Mouse (Mus musculus) cerebellum, postnatal 25 days (tissue): ENCODE measurements around the gene Il9r.
"Not testable (repeated sequence)": the region's sequence is repeated elsewhere in the genome, so short reads cannot be mapped to it uniquely, and the experiment has no call there.

Experiments
- DNase-seq, 2 experiments: peaks; one replicate each; pipeline ENCODE4 v3.0.0; 2021; ENCODE audit warnings: mixed read lengths in 2 of 2

Gene Il9r

DNA sequence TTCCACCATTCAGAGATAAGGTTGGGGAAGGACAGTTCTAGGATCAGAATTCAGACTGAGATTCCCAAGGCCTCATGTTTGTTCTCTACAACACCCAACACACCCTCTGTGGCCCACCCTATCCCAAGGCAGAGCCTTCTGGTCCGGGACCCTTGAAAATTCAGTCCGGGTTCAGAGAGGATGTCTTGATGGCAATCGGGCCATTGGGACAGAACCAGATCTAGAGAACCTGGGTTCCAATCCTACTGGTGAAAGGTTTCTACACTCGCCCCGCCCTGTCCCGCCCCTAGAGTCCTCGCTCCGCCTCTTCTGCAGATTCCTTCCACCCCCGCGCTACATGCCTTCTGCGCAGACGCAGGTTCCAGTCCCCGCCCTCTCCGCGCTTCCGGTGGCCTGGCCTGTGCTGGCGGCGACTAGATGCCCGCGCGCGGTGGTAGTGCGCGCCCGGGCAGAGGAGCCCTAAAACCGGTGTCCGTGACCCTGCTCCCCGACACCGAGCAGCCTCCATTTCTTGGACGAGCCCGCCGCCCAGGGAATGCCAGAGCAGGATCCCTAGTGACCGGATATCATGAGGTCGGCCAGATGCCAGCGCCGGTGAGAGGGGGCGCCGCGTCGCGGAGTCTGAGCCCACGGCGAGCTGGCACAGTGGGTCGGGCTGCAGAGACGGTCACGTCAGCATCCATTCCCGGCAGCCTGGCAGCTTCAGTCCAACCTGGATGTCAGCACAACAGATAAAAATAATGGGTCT is 26.2 kb upstream of the Il9r start, which contains the start of gene Mpg:
Gene Mpg, plus strand, starts transcription at position 382 of the 748 bp plus-strand sequence.
- peak; percentile 90 to 94 for DNase-seq

DNA sequence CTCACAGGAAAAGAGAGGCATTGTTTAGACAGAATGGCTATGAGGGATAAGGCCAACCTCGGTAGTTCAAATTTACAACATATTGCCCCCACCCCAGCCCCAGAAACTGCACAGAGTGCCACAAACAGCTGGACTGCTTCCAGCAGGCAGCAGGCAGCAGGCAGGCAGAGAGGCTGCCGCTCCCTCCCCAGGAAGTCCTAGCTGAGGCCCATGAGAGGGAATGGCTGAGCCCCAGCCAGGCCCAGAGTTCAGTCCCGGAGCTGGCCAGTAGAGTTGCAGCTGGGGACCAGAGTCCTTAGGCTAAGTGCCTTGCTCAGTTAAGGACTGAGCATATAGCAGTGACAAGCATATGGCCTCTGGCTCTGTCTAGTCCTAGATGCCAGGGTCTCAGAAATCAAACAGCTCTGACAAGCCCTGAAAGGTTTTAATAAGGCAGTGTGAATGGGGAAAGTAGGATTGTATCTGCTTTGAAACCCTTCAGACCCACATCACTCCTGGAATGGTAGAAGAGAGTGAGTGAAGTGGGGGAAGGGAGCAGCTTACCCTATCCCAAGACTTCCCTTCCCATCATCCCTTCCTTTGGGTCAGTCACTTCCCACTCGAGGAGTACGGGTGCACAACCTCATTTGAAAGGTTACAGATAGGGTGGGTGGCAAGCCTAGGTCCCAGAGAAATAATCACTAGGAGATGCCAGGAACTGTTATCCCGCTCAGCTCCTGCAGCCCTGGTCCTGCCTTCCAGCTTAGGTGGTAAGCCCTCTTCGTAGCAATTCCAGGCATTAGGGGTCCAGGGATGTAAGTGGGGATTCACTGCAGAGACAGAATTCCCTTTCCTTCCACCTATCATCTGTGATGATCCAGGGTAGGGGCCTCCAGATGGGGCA is 25.4 kb upstream of the Il9r start:
- DNase-seq: no peak

GRCm38 (mm10) chr11:32224468-32225139 is 24.5 kb upstream of the Il9r start:
- peak; percentile 53 to 69 for DNase-seq

- DNase-seq: no peak
Measured at GRCm38 (mm10) chr11:32223297-32223967, 23.4 kb upstream of the Il9r start.

GRCm38 (mm10) chr11:32222570-32223194 is 22.6 kb upstream of the Il9r start:
- DNase-seq: peak in 1 of 2 experiments; percentile 50

- peak in 1 of 2 experiments; percentile 69 for DNase-seq
Measured at GRCm38 (mm10) chr11:32221951-32222409, 21.9 kb upstream of the Il9r start, which contains the start of gene Rhbdf1. Rhbdf1 (minus strand) TSS chr11:32222300.

GRCm38 (mm10) chr11:32221225-32221950 is 21.3 kb upstream of the Il9r start:
- DNase-seq: peak; percentile 47 to 64

DNA sequence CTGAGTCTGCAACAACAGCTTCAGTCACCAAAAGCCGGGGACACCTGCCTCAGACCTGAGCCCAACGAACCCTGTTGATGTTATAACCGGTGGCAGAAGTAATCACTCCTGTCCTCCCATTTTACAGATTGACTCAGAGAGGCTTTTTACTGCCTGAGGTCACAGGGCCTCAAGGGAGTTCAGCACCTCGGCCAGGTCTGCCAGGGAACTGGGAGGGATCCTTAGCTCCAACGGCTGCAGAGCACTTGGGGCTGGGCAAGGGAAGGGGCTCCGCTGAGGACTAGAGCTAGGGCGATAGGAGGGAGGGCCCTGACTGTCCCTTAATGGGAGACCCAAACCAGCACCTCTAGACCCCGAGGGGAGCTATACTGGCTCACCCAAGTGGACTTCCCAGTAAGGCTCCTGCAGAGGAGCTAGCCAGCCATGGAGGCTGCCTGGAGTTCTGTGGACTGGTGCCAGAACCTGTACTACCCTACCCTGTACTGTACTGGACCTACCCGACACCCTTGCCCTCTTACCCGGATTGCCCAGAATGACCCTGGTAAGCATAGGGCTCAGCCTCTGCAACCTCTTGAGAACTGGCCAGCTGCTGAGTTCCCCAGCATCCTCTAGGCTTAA is 20.6 kb upstream of the Il9r start:
- DNase-seq: no peak

DNA sequence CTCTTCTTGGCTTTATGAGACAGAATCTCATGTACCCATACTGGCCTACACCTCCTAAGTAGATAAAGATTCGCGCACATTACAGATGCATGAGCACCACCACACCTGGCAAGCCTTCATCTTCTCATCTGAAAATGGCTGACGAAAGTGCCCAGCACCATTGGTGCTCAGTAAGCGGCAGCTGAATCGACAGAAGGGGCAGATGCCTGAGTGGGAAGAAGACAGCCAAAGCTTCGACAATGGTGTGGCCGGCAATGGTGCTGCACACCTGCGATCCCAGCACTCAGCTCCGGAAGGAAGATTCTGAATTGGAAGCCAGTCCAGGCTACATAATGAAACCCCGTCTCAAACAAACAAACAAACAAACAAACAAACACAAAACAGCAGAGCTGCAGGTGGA is 19.2 kb upstream of the Il9r start:
- no peak for DNase-seq

DNA sequence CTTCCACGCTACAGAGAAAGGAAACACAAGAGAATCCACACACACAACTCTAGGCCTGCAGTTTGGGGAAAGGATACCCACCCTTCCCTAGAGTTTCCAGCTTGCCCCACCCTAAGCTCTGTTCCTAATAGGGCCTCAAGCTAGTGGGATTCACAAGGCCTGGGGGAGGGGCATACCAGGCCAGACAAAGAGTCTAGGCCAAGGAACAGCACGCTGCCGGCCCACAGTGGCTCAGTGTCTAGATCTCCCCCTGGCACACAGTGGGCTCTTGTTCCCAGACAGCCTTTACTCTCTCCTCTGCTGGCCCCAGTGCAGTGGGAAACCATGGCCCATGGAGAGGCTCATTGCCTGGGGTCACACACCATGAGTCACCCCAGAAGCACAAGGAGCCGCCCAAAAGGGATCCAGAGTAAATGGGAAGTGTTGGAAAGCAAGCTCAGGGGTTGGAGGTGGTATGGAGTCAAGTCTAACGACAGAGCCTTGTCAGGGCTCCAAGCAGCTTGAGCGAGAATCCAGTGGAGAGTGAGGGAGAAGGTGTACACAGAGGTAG is 18.5 kb upstream of the Il9r start:
- DNase-seq: no peak

DNA sequence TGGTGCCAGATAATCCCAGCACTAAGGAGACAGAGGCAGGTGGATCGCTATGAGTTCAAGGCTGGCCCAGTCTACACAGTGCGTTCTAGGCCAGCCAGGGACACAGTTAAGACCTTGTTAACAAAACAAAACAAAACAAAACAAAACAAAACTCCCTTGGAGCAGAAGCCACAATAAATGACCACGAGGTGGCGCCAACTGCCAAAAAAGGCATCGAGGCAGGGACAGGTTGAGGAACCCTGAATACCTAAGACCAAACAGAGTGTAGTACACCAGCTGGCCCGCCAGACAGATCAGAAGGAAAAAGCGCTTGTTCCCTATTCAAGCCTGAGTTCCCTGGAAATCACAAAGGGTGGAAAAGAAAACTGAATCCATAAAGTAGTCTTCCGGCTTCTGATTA is 16.8 kb upstream of the Il9r start:
- DNase-seq: peak; percentile 77 to 89

DNA sequence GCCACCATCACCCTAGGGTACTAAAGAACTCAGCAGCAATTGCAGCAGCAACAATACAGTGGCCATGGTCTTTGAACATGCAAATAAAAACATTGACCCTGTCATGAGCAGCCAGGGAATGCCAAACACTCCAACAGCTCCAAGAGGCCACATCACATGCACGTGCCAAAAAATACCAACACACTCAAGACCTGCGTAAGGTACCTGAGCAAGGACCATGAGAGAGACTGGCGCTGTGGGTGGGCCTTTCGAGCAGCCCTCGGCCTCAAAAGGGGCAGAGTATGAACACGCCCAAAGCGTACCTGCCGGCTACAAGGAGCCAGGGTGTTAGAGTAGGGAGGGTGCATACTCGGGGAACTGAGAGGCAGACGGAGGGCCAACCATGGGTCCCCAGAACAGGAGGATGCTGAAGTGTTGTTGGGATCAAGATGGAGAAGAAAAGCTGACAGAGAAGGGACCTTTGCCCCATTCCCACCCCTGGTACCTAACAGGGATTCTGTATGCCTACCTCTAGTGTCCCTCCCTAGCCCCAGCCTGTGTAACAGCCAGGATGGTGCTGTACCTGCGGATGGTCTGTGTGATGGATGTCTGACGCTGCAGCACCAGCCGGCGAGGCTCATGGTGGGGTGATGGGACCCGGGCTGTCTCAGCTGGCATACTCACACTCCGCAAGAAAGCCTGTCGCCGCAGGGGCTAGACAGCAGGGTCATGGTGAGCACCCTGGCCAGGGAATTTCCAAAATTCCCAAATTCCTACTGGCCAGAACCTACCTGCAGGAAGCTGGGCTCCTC is 15.5 kb upstream of the Il9r start:
- no peak for DNase-seq

GRCm38 (mm10) chr11:32210623-32211022 is 10.5 kb upstream of the Il9r start:
- no peak for DNase-seq

- DNase-seq: peak; percentile 93 to 96
Measured at GRCm38 (mm10) chr11:32205058-32205873, 5.2 kb upstream of the Il9r start, which contains the start of gene Snrnp25. Snrnp25 (plus strand) TSS chr11:32205415.

- no peak for DNase-seq
Measured at GRCm38 (mm10) chr11:32201922-32202685, 2.0 kb upstream of the Il9r start.

GRCm38 (mm10) chr11:32200992-32201391 is 913 bp upstream of the Il9r start:
- not testable (repeated sequence) for DNase-seq

- DNase-seq: peak in 1 of 2 experiments; percentile 2
Measured at GRCm38 (mm10) chr11:32199230-32199629, 849 bp downstream of the Il9r start.
